Mouse (Mus musculus) brain, adult 2 months (tissue): ENCODE results near the gene Nt5dc1.
"Not testable (repeated sequence)": the region's sequence is repeated elsewhere in the genome, so short reads cannot be mapped to it uniquely, and the experiment has no call there.

Experiments
- DNase-seq: peaks from one replicate; pipeline ENCODE4 v3.0.0; 2011; ENCODE audit warnings: low read depth, low spot score

Gene Nt5dc1

GRCm38 (mm10) chr10:34312536-34312935 lies 105.8 kb downstream of the Nt5dc1 start:
- DNase-seq, result peak; percentile 58

DNA sequence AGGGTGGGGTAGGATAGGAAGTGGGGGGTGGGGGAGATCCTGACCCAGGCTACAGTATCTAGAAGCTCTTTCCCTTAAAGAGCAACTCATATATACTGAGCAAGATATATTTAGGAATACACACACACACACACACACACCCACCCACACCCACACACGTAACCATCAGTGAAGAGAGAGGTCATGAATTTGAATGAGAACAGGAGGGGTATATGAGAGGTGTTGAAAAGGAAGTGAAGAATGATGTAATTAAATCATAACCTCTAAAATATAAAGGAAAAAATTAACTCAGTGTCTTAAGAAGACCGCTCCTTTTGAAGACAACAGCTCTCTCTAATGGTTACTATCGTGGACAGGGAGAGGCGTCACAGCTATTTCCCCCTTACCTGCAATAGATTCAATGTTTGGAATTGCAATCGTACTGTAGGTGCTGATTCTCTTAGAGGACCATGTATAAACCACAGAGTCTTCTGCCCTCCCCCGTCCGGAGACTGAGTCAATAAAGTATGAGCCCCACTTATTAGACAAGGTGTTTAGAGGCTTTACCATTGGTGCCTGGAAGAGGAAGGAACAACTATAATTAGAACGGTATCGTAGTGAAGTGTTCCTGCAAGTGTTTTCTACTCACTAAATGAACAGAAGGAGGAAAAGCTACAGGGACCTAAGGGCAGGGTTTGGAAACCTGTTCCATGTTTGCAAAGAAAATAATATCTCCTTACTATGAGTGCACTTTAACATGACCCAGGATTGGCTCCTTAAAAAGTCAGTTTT lies 108.3 kb downstream of the Nt5dc1 start:
- peak; percentile 10 for DNase-seq

GRCm38 (mm10) chr10:34307070-34307469 lies 111.3 kb downstream of the Nt5dc1 start:
- DNase-seq, result peak; percentile 49

- peak; percentile 10 for DNase-seq
These were observed 118.0 kb downstream of the Nt5dc1 start for GRCm38 (mm10) chr10:34300368-34300767.

DNA sequence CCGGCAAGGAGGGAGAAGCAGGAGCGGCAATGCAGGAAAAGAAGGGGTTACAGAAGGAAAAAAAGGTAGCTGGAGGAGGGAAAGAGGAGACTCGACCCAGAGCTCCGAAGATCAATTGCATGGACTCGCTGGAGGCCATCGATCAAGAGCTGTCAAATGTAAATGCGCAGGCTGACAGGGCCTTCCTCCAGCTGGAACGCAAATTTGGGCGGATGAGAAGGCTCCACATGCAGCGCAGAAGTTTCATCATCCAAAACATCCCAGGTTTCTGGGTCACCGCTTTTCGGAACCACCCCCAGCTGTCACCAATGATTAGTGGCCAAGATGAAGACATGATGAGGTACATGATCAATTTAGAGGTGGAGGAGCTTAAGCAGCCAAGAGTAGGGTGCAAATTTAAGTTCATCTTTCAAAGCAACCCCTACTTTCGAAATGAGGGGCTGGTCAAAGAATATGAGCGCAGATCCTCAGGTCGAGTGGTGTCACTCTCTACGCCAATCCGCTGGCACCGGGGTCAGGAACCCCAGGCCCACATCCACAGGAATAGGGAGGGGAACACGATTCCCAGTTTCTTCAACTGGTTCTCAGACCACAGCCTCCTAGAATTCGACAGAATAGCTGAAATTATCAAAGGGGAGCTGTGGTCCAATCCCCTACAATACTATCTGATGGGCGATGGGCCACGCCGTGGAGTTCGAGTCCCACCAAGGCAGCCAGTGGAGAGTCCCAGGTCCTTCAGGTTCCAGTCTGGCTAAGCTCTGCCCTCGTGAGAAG lies 120.2 kb downstream of the Nt5dc1 start:
- DNase-seq, result peak; percentile 72

- DNase-seq, result peak; percentile 100
These were observed 120.9 kb downstream of the Nt5dc1 start, which contains the start of gene Tspyl4 for GRCm38 (mm10) chr10:34297299-34297979. Gene Tspyl4 (plus strand): TSS chr10:34297442.

DNA sequence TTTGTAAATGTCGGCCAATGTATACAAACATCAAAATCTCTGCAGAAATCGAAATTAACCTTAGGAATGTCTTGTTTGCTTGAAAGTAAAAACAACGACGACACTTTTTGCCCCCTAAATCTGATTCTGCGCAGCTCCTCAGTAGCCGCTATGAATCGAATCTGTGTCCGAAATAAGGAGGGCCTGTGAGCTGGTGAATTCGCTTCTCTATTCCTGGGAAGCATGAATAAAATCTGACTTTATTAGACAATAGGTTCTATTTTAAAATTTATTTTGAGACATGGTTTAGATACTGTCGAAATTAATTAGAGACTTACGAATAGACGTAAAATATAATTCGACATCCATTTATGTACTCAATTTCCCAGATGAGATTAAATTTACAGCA lies 121.4 kb downstream of the Nt5dc1 start:
- peak; percentile 54 for DNase-seq

- DNase-seq, result peak; percentile 66
These were observed 135.7 kb downstream of the Nt5dc1 start for GRCm38 (mm10) chr10:34282420-34283238.

DNA sequence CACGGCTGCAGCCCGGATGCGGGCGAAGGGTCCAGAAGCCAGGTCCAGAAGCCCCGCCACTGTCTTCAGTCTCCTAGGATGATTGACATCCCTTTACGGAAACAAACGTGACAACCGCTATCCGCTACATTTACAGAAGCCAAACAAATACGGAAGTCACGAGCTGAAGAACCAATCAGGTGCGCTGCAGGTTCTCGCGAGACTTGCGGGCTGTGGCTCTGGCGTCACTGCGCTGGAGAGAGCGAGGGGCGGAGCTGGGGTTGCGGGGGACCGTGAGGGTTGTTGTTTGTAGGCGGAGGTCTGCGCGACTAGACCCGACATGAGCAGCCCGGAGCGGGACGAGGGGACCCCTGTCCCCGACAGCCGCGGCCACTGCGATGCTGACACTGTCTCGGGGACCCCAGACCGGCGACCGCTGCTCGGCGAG lies 136.4 kb downstream of the Nt5dc1 start, which contains the start of gene Tspyl1:
TSS of gene Tspyl1 (plus strand) at position 229 of the 427 bp plus-strand sequence.
- peak; percentile 99 for DNase-seq

DNA sequence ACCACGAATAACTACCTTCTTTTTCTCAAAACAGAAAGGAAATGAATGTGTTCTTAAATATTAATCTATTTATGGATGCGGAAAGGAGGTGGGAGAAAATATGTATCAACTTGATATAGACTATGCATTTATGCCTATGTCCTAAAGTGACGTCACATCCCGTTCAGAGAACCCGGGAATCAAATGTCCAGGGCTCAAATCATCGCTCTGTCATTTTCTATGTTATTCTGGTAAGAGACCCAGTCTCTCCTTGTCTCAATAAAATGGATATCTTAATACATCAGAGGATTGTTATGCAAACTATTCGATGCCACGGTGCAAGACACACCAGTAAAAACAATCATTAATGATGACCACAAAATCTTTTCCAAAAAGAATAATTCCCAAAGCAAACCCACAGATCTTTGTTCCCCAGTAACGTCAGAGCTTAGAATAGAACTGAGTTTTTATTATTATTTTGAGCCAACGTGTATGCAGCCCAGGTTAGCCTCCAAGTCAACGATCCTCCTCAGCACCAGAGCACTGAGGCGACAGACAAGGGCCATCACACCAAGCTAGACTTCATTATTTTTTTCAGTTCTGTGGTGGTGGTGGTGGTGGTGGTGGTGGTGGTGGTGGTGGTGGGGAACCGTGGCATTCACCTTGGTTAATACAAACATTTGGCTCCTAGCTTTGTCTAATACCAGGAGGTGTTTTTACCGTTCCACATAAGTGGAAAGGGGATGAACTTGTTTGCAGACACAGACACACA lies 137.0 kb downstream of the Nt5dc1 start:
- peak; percentile 64 for DNase-seq

- peak; percentile 89 for DNase-seq
These were observed 137.7 kb downstream of the Nt5dc1 start for GRCm38 (mm10) chr10:34280591-34281175.

DNA sequence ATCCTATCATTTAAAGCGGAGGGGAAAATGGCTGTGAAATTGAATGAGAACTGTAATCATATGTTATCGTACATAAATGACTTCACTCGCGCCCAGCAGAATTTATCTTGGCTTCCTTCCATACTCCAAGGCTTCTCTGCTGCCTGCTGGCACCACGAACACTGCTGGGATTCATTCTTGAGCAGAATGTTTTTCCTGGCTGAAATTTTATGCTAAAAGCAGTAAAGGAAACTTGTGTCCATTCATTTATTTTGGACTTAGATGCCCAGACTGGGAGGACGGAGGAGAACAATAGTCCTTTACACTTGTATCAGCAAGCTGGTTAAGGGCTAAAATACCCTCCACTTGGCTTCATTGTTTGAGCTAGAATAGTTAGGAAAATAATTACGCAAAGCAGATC lies 146.7 kb downstream of the Nt5dc1 start:
- peak; percentile 82 for DNase-seq

- DNase-seq, result no peak
These were observed 150.9 kb downstream of the Nt5dc1 start for GRCm38 (mm10) chr10:34267312-34268070.

DNA sequence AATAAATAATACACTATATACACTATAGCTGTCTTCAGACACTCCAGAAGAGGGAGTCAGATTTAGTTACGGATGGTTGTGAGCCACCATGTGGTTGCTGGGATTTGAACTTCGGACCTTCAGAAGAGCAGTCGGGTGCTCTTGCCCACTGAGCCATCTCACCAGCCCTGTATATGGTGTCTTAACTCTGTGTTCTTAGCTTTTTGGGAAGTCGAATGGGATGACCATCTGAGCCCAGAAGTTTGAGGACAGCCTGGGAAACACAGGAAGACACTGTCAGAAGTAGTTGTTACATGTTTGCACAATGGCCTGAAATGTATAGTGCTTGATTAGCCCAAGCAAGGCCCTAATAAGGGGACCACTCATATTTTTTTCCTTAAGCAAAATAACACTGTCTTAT lies 153.2 kb downstream of the Nt5dc1 start:
- DNase-seq, result no peak

DNA sequence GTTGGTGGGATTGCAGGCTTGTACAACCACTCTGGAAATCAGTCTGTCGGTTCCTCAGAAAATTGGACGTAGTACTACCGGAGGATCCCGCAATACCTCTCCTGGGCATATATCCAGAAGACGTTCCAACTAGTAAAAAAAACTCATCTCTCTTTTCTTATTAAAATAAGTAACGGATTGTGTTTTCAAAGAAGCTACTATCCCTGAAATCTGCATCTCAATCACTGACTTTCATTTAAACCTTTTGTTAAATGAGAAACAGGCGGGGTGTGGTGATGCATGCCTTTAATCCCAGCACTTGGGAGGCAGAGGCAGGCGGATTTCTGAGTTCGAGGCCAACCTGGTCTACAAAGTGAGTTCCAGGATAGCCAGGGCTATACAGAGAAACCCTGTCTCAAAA lies 165.5 kb downstream of the Nt5dc1 start:
- not testable (repeated sequence) for DNase-seq

DNA sequence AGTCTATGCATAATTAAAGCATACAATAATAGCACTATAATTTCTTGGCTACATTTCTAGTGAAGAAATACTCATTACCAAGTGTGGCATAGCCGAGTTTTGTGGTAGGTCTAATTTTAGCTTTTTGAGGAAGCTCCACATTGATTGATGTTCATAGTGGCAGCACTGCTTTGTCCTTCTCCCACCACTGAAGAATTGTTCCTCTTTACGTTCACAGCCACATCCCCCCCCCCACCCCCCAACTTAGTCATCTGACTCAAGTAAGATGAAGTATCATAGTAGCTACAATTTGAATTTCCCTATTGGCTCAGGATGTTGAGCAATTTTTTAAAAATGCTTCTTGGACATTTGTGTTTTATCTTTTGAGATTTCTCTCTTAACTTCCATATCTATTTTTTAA lies 168.8 kb downstream of the Nt5dc1 start:
- DNase-seq, result no peak

DNA sequence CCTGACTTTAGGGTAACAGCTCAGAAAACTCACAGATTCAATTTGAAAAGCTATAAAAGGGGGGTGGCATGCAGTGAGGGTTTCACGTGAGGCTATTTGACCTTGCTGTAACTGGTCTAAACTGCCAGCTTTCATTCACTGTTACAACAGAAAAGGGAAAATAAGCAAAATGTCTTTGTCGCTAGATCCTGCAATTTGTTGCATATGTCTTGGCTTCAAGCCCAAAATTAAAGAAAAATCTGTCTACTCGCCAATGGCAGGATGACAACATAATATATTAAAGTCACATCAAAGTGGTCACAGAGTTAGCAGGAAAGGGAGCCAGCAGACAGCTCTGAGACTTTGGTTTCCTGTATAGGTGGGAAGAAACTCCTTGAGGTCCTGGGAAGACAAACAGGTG lies 170.6 kb downstream of the Nt5dc1 start:
- DNase-seq, result no peak

- no peak for DNase-seq
These were observed 172.2 kb downstream of the Nt5dc1 start for GRCm38 (mm10) chr10:34246106-34246505.

- DNase-seq, result no peak
These were observed 173.6 kb downstream of the Nt5dc1 start for GRCm38 (mm10) chr10:34244745-34245144.
